Mouse (Mus musculus) hematopoietic stem cell, adult 5-6 weeks (primary cell): Measurements from ENCODE around the gene Pdcd1lg2. TPM values are rescaled to one million over a fixed set of nuclear protein-coding genes. Genes with fewer than 3 reads are reported as not detected.
"Not testable (repeated sequence)": the region's sequence is repeated elsewhere in the genome, so short reads cannot be mapped to it uniquely, and the experiment has no call there.

Experiments
- ATAC-seq, 2 experiments: fragments of 125-278 bp in 1 of 2; replicated peaks in 1 of 2; 2 replicates each; pipeline ENCODE4 v1.8.0; 2016 to 2017; ENCODE audit warnings: inconsistent platforms in 2 of 2, mild to moderate bottlenecking in 2 of 2, moderate number of reproducible peaks in 2 of 2, low read depth in 1 of 2, moderate TSS enrichment in 1 of 2; ENCODE audit not compliant: low FRiP score in 2 of 2, poor library complexity in 2 of 2, severe bottlenecking in 2 of 2, insufficient read depth in 1 of 2, low TSS enrichment in 1 of 2
- total RNA-seq: library from RNA; stranded (forward); fragments of 172-1452, 232-1000 nt; gene quantifications from 2 replicates; pipeline ENCODE4 v1.2.3, GENCODE M21; 2017

The Pdcd1lg2 gene
- total RNA-seq, 1 experiment from 2014 or later: 5.7 TPM

DNA sequence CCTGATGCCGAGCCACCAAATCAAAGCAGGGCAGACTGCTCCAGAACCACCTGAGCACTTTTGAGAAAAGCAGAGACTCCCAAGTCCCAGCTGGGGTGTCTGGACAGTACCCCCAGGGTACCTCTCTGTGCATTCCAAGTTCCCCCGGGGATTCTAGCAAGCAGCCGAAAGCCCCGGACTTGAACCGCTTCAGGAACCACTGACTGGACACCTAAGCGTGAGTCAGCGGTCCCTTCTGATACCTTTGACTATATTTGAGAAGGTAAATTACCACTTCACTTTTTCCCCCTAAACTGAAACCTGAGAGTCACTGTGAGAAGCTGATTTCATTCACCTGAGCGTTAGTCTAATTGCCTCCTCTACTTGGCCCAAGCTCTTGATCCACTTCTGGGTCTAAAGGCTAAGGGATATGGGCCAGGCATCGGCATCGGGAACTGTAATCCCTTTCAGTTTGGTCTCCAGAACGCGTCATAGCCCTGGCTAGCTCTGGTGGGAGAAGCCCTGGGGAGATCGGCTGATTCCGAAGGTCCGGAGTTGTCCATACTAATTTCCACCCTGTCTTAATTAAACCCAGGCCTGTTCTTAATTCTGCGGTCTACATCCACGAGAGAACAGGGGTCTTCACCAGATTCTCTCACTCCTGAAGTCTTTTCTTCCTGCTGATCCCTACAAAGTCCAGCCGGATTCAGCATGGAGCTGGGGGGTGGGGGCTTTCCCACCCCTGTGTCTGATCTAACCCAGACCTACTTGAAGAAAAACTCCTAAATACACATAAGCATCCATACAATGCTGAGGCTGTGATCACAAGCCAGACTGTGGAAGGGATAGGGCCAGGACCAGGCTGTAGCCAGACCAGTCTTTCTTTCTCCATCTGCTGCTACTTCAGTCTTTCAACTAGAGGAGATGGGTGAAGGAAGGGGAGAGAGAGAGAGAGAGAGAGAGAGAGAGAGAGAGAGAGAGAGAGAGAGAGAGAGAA is 4.4 kb upstream of the Pdcd1lg2 start:
- no peak for ATAC-seq

DNA sequence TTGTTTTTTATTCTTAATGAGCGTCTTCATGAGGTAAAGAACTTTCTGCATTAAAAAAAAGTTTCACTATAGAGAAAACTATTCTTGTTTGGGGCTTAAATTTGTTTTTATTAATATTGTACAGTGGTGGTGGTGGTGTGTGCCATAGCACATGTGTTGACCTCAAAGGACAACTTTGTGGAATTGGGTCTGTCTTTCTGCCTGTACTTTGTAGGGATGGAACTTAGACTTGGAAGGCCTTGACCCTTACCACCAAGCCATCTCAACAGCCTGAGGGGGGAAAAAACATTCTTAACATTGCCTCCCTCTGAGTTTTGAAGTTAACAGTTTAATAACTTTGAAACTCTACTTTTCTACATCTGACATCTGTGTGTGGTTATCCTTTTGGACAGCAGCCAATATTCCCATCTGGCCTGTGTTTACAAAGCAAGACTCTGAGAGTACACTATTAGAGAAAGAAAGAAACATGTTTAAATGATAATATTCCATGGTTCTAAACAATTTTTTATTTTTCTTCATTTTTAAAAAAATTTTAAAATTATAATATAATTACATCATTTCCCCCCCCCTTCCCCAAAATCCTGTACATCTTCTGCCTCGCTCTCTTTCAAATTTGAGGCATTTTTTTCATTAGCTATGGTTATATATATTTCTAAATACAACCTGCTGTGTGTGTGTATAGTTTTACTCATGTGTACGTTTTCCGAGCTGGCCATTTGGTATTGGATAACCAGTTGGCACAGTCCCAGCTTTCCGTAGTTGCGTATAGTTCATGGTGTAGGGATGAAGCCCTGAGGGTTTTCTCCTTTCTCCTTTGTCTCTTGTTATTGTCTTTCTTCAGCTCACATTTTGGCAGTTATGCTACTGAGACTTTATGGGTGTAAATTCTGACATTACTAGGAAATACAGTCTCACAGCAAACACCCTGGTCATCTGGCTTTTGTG is 2.0 kb downstream of the Pdcd1lg2 start:
- ATAC-seq: no peak

DNA sequence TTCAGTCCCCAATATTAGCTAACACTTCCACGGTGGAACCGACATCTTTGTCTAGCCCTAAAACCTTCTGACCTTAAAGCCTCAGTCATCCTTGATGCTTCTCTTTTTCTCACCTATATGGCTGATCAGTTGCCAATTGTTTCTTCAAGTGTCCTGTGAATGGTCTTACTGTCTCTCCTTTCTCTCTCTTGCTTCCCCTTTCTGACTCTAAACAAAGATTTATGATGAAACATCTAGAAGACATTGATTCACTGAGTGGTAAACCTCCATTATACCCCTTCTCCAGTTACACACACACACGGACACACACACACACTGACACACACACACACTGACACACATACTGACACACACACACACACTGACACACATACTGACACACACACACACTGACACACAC is 3.8 kb downstream of the Pdcd1lg2 start:
- no peak for ATAC-seq

DNA sequence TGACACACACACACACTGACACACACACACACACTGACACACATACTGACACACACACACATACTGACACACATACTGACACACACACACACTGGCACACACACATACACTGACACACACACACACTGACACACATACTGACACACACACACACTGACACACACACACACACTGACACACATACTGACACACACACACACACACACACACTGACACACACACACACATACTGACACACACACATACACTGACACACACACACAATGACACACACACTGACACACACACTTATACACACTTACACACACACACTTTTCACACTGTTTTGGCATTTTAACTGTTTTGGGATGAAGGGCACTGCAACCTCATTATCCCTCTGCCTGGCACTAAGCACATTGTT is 4.2 kb downstream of the Pdcd1lg2 start:
- ATAC-seq: not testable (repeated sequence)

DNA sequence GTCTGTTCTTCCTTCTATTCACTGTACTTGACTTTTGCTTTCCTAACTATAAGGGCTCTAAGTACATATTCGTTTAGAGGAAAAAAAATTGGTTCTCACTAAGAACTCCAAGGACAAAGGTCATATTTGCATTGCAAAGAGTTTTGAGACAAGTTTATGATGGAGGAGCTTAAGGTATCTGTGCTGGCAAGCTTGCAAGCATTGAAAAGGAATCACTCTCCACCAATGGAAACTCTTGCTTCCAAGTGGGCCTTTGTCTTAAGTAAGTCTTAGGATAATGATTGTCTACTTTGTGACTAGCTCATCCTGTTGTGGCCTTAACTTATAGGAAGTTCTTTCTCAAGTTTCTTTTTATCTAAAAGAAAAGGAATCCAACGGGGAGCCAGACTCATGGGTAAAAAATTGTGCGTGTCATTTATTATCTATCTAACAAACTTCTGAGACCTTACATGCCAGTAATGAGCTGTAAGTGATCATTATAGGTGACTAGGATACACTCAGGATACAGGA is 5.7 kb downstream of the Pdcd1lg2 start:
- ATAC-seq: no peak

DNA sequence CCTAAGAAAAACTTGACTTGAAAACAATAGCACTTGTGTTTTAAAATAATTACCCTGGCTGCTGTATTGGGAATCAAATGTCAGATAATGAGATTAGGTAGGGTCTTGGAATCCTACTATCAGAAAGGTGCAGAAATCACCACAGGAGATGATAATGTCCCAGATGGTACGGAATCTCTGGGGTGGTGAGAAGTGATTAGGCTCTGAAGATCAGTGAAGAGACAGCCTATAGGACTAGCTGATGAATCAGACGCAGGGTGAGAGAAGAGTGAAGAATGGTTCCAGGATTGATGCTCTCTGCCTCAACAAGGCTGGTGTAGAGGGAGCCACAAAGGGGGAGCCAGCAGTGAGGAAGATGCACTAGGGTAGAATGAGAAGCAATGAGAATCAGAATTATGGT is 6.5 kb downstream of the Pdcd1lg2 start:
- no peak for ATAC-seq

DNA sequence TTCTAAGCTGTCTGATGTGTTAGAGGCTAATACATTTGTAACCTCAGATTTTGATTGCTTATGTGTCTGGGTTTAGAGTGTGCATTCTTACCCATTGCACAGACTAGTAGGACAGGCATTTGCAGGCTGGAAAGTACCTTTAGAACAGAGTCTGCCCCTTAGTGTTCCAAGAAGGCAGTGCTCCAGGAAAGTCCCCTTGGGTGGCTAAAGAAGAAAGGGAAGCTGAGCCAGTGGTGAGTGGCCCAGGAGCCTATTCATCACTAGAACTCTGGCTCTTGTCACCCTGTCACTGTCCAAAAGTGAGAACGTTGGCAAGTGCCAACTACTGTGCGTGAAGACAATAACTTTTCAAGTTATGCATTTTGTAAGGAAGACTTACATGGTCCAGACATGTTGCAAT is 7.2 kb downstream of the Pdcd1lg2 start:
- ATAC-seq: no peak; a peak in 1 of 4 replicates

DNA sequence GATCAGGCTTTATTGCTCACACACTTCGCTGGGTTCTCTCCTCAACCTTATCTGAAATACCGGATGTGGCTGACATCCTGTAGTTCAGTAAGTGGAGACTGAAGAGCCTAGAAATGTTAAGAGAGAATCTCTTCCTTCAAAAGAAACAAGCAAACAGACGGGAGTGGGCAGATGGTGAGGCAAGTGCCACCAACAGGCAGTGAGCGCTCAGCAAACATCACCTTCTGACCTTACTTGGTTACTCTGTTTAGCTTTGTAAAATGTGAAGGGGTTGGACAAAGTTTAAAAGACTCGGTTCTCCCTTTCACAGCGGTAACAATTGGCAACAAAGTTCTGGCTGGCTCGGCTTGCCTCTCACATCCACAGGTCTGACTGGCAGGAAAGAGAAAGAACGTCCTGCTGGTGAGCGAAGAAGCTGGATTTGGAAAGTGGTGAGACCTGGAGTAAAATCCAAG is 8.0 kb downstream of the Pdcd1lg2 start:
- peak; percentile 39 to 65; a peak in 2 of 4 replicates for ATAC-seq

DNA sequence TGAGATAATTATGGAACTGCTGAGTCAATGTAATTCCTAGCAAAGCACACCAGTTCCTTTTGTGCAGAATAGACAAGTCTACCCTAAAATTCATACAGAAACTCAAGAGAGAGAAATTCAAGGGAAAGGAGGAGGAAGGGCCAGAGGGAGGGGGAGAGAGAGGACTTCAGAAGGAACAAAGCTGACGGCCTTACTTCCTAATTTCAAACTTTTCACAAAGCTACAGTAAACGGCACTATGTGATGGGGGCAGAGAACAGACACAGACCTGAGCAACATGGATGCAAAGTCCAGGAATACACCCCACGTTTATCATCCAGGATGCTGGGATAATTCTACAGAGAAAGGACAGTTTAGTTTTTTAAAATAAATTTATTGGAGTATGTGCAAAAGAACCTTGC is 8.8 kb downstream of the Pdcd1lg2 start:
- 0 out of 4 replicates have a peak, but pooled peaks of 1 of the 2 experiments have one; percentile 18 for ATAC-seq

DNA sequence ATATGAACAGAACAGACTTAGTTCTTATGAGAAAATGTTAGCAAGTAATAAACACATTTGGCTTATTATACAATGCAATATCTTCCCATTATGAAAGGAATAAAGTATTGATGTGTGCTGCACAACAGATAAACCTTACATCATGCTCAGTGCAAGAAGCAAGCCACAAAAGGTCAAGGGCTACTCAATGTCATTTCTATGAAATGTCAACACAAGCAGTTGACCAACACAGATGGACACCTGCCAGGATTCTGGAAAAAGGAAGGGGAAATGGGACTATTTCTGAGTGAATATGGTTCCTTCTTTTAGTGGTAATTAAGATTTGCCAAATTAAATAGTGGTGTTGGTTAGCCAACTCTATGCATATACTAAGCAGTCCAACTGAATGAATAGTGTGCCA is 9.2 kb downstream of the Pdcd1lg2 start:
- ATAC-seq: no peak; a peak in 1 of 4 replicates

DNA sequence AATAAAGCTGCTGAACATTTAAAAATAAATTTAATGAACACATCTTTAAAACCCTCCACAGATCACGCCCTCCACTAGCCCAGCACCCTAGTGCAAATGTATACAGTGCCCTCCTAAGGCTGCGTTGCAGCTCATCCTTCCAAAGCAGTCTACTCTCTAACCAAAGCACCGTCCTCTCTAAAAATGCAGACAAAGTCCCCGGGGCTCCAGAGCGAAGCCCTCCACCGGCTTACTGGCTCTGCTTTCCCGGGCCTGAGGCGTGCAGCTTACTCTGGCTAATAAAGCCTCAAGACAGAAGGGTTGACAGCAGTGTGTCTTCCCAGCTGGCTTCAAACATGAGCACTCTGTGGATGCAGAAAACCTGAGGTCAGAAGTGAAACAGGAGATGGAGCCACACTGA is 9.7 kb downstream of the Pdcd1lg2 start:
- no peak for ATAC-seq

DNA sequence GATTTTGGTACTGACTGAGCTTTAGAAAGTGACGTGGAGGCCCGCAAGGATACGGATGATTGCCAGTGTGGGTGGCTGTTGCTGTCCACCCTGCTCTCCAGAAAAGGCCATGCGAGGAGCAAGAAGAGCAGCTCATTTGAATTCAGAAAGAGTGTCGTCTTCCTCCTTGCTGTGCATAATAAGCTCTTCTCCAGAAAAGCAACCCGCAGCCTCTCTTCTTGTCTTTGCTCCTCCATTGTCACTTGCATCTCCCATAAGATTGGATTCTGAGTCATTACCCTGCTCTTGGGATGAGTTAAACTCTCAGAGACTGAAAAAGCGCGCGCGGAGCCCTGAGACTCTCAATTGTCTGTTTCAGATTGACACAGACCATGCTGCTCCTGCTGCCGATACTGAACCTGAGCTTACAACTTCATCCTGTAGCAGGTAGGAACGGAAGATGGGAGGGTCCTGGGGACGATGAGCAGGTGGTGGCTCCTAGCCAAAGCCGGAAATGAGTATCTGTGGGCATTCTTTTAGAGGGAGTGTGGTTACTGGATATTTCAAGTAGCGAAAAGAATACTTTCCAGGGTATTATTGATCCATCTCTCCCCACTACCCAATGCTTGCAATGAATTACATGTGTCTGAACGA is 11.4 kb downstream of the Pdcd1lg2 start:
- ATAC-seq: no peak

DNA sequence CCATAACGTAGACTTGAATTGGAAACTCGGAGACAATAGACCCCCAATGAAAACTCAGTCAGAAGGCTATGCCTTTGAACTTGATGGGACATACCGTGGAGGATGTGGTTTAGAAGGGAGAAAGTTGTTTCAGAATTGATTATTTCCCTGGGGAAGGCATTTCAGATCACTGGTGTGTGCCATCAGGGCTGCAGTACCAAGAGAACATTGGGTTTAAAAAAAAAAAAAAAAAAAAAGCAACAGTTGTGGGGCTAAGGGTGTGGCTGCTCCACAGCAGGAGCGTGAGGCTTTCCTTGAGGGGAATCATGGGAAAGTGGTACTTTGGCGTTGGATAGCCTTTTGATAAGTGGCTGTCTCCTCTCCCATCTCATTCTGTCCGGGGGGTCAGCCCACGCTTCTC is 12.1 kb downstream of the Pdcd1lg2 start:
- ATAC-seq: no peak

DNA sequence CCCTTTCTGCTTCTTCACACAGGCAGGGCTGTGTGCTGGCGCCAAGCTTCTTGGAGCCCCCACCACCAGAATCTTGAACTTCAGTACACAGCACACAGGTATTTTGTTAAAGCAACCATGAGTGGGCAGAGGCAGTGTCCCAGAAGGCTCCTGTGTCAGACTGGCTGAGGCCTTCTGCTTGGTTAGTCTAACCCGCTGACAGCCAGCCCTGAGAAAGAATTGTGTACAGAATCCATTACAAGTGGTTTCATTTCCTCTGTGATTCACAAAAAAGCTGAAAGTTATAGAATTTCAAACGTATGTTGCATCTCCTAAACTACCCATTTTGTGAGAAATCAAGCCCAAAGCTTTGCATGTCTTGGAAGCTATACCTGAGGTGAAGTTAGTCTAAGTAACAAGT is 19.8 kb downstream of the Pdcd1lg2 start:
- ATAC-seq: no peak

DNA sequence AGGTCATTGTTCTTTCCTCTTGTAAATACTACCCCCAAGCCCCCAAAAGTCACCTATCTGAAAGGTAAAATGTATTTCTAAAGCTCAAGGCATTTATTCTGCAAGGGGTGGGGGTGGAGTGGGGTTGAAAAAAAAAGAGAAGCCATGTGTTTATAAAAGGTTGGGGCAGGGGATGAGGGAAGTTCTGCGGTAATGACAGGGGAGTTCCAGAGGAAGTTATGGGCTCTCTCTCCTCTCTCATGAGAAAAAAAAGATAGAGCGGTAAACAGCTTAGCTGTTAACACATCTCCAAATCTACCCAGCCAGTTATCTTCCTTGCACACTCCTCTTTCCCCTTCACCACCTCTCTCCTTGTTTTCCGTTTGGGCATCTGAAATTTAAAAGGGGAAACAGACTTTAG is 20.2 kb downstream of the Pdcd1lg2 start:
- peak; percentile 93 to 95 for ATAC-seq

DNA sequence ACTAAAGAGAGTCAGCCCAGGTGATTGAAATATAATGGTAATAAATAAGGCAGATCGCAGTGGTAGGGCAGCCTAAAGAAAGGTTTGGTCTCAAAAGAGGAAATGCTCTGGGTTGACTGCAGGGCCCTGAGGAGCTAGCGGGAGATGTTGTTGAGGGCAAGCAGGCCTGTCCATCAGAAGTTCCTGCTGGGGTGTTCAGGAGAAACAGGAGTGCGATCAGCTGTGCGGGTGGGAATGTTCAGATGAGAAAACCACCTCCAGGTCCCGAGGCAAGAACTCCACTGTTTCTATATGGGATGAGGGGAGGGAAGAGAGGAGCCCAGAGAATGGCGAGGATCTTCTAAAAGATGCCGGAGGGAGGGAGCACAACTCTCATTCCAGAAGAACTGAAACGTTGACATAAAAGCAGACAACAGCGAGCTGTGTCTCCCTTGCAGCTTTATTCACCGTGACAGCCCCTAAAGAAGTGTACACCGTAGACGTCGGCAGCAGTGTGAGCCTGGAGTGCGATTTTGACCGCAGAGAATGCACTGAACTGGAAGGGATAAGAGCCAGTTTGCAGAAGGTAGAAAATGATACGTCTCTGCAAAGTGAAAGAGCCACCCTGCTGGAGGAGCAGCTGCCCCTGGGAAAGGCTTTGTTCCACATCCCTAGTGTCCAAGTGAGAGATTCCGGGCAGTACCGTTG is 26.2 kb downstream of the Pdcd1lg2 start:
- ATAC-seq: 0 out of 4 replicates have a peak, but pooled peaks of 1 of the 2 experiments have one; percentile 17

DNA sequence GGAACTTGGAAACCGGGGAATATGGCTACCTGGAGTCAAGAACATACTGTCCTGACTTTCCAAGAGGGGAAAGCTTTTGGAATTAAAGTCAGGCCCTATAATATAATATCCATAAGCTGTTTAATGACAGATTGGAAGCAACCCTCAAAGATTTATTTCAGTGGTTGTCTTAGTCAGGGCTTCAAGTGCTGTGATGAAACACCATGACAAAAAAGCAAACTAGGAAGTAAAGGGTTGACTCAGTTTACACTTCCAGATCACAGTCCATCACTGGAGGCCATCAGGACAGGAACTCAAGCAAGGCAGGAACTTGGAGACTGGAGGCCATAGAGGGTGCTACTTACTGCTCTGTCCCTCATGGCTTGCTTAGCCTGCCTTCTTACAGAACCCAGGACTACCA is 27.1 kb downstream of the Pdcd1lg2 start:
- no peak for ATAC-seq
